Mouse (Mus musculus) stomach, embryonic 16.5 days (tissue): ENCODE measurements around the gene Man1a2. TPM values are rescaled to one million over a fixed set of nuclear protein-coding genes. Genes with fewer than 3 reads are reported as not detected.

Experiments used
- ATAC-seq: fragments of 200-750 bp; cut with Nextera tagmentation; 2 replicates; pipeline ENCODE4 v1.8.0; 2017; ENCODE audit warnings: moderate number of reproducible peaks, moderate TSS enrichment; ENCODE audit not compliant: insufficient read depth, low FRiP score
- H3K27ac ChIP-seq: fragments of 300-500 bp; sonication (generic); 2 replicates; pipeline ENCODE4 v1.5.1; 2014; ENCODE audit warnings: low read length
- H3K27me3 ChIP-seq: fragments of 300-500 bp; sonication (generic); 2 replicates; pipeline ENCODE4 v1.6.1; 2014; ENCODE audit warnings: low read length, control low read depth, mixed read lengths; ENCODE audit not compliant: control insufficient read depth, insufficient read depth
- H3K36me3 ChIP-seq: fragments of 300-500 bp; sonication (generic); 2 replicates; pipeline ENCODE4 v1.6.1; 2014; ENCODE audit warnings: low read length; ENCODE audit not compliant: control insufficient read depth, insufficient read depth
- H3K4me1 ChIP-seq: fragments of 300-500 bp; sonication (generic); 2 replicates; pipeline ENCODE4 v1.6.1; 2014; ENCODE audit warnings: low read length, control low read depth, mixed read lengths; ENCODE audit not compliant: control insufficient read depth, insufficient read depth
- H3K4me2 ChIP-seq: fragments of 300-500 bp; sonication (generic); 2 replicates; pipeline ENCODE4 v1.6.1; 2014; ENCODE audit warnings: low read depth, low read length, mixed read lengths
- H3K4me3 ChIP-seq: fragments of 300-500 bp; sonication (generic); replicated peaks from 2 replicates; pipeline ENCODE4 v1.5.1; 2014; ENCODE audit warnings: mild to moderate bottlenecking, low read length
- H3K9ac ChIP-seq: fragments of 300-500 bp; sonication (generic); 2 replicates; pipeline ENCODE4 v1.6.1; 2014; ENCODE audit warnings: low read length
- H3K9me3 ChIP-seq: fragments of 300-500 bp; sonication (generic); replicated peaks from 2 replicates; pipeline ENCODE4 v1.6.1; 2016; ENCODE audit warnings: low read length, control low read depth; ENCODE audit not compliant: control insufficient read depth
- WGBS: fragments of 180-500 bp; shearing (Covaris S2); extraction: QIAGEN DNeasy Blood & Tissue Kit; methylation state at CpG from one replicate; pipeline ENCODE4 v1.1.7; 2014; 5-methylcytosine and 5-hydroxymethylcytosine counted together
- polyA plus RNA-seq: library from polyadenylated mRNA; unstranded; fragments of >200 nt; fragmentation: Nextera tagmentation; extraction: Ambion mirVana; gene quantifications from 2 replicates; pipeline ENCODE4 v1.2.1, GENCODE M21; 2015

Gene Man1a2
- polyA plus RNA-seq, 1 experiment from 2014 or later, result 43.4 TPM

- WGBS, result 69% methylated on average over 6 of the region's 6 CpGs
- Histone ChIP-seq H3K27me3 (no peaks in the 10 kb centered on the region), H3K36me3 (no peaks in the 10 kb centered on the region), H3K4me3 (no peak overlapping the region), H3K9me3 (no peaks in the 10 kb centered on the region), H3K9ac (no peak overlapping the region), H3K4me1 (0 out of 2 replicates have a peak, but pooled peaks cover 4% of the 10 kb centered on the region), H3K4me2 (no peak overlapping the region), H3K27ac (peak overlapping the region; percentile 27; the same call in 1 of the 2 replicates)
- ATAC-seq, result no peak
These were observed 3.4 kb upstream of the Man1a2 start for GRCm38 (mm10) chr3:100688747-100689146.

GRCm38 (mm10) chr3:100686756-100687155, 1.5 kb upstream of the Man1a2 start:
- Histone ChIP-seq H3K36me3 (no peaks in the 10 kb centered on the region), H3K4me1 (peaks cover 10% of the 10 kb centered on the region), H3K27me3 (no peaks in the 10 kb centered on the region), H3K4me2 (peak overlapping the region; percentile 93; the same call in 1 of the 2 replicates), H3K9me3 (no peaks in the 10 kb centered on the region), H3K9ac (no peak overlapping the region), H3K27ac (no peak overlapping the region), H3K4me3 (no peak overlapping the region)
- 89% methylated on average over 8 of the region's 8 CpGs for WGBS
- no peak for ATAC-seq

GRCm38 (mm10) chr3:100685763-100686370, 564 bp upstream of the Man1a2 start:
- H3K9me3 ChIP-seq, result no peaks in the 10 kb centered on the region
- WGBS, result under 1% methylated on average over 74 of the region's 77 CpGs
- peak overlapping the region; percentile 95 for H3K4me3 ChIP-seq
- H3K36me3 ChIP-seq, result no peaks in the 10 kb centered on the region
- H3K9ac ChIP-seq, result peak overlapping the region; percentile 98
- H3K27ac ChIP-seq, result peak overlapping the region; percentile 96
- H3K4me2 ChIP-seq, result peak overlapping the region; percentile 93
- no peaks in the 10 kb centered on the region for H3K27me3 ChIP-seq
- ATAC-seq, result peak; percentile 88
- peaks cover 16% of the 10 kb centered on the region for H3K4me1 ChIP-seq

GRCm38 (mm10) chr3:100684234-100684975, 898 bp downstream of the Man1a2 start:
- ATAC-seq, result no peak
- peak overlapping the region; percentile 93 for H3K4me2 ChIP-seq
- peak overlapping the region; percentile 35 for H3K27ac ChIP-seq
- no peaks in the 10 kb centered on the region for H3K36me3 ChIP-seq
- no peaks in the 10 kb centered on the region for H3K9me3 ChIP-seq
- peaks cover 20% of the 10 kb centered on the region for H3K4me1 ChIP-seq
- WGBS, result under 1% methylated on average over 25 of the region's 25 CpGs
- peak overlapping the region; percentile 95 for H3K4me3 ChIP-seq
- H3K27me3 ChIP-seq, result no peaks in the 10 kb centered on the region
- H3K9ac ChIP-seq, result peak overlapping the region; percentile 98

GRCm38 (mm10) chr3:100682841-100683240, 2.5 kb downstream of the Man1a2 start:
- H3K4me1 ChIP-seq, result peaks cover 26% of the 10 kb centered on the region
- H3K9ac ChIP-seq, result peak overlapping the region; percentile 43
- no peaks in the 10 kb centered on the region for H3K27me3 ChIP-seq
- H3K4me3 ChIP-seq, result peak overlapping the region; percentile 43
- no peaks in the 10 kb centered on the region for H3K9me3 ChIP-seq
- no peak for ATAC-seq
- peak overlapping the region; percentile 93 for H3K4me2 ChIP-seq
- 15% methylated on average over 3 of the region's 3 CpGs for WGBS
- no peak overlapping the region for H3K27ac ChIP-seq
- H3K36me3 ChIP-seq, result no peaks in the 10 kb centered on the region

- no peak overlapping the region for H3K27ac ChIP-seq
- H3K4me1 ChIP-seq, result peaks cover 26% of the 10 kb centered on the region
- ATAC-seq, result no peak
- H3K36me3 ChIP-seq, result no peaks in the 10 kb centered on the region
- WGBS, result 34% methylated on average over 4 of the region's 4 CpGs
- H3K4me3 ChIP-seq, result peak overlapping the region; percentile 43
- H3K9ac ChIP-seq, result no peak overlapping the region
- H3K27me3 ChIP-seq, result no peaks in the 10 kb centered on the region
- no peaks in the 10 kb centered on the region for H3K9me3 ChIP-seq
- peak overlapping the region; percentile 93 for H3K4me2 ChIP-seq
These were observed 3.0 kb downstream of the Man1a2 start for GRCm38 (mm10) chr3:100682281-100682680.

- H3K4me3 ChIP-seq, result peak overlapping the region; percentile 28
- peak overlapping the region; percentile 93 for H3K4me2 ChIP-seq
- no peaks in the 10 kb centered on the region for H3K27me3 ChIP-seq
- no peak overlapping the region for H3K27ac ChIP-seq
- 11% methylated on average over 11 of the region's 11 CpGs for WGBS
- H3K4me1 ChIP-seq, result peaks cover 23% of the 10 kb centered on the region
- H3K36me3 ChIP-seq, result no peaks in the 10 kb centered on the region
- H3K9me3 ChIP-seq, result no peaks in the 10 kb centered on the region; the same call in 1 of the 2 replicates
- no peak for ATAC-seq
- H3K9ac ChIP-seq, result 0 out of 2 replicates have a peak overlapping the region, but pooled peaks have one; percentile 4
These were observed 3.7 kb downstream of the Man1a2 start for GRCm38 (mm10) chr3:100681448-100682092.

GRCm38 (mm10) chr3:100680226-100680625, 5.1 kb downstream of the Man1a2 start:
- ATAC-seq, result no peak
- 62% methylated on average over 2 of the region's 2 CpGs for WGBS
- H3K27ac ChIP-seq, result no peak overlapping the region
- no peak overlapping the region for H3K4me2 ChIP-seq
- no peaks in the 10 kb centered on the region for H3K27me3 ChIP-seq
- H3K4me3 ChIP-seq, result no peak overlapping the region
- H3K36me3 ChIP-seq, result no peaks in the 10 kb centered on the region
- peaks cover 22% of the 10 kb centered on the region for H3K4me1 ChIP-seq
- H3K9ac ChIP-seq, result no peak overlapping the region
- no peaks in the 10 kb centered on the region; the same call in 1 of the 2 replicates for H3K9me3 ChIP-seq
